Mouse (Mus musculus) heart, postnatal 4 days (tissue): ENCODE data around the gene Rgcc. TPM values are rescaled to one million over a fixed set of nuclear protein-coding genes. Genes with fewer than 3 reads are reported as not detected.

Experiments
- DNase-seq: peaks from one replicate; pipeline ENCODE4 v3.0.0; 2021
- total RNA-seq, 2 experiments: library from RNA; stranded (reverse); gene quantifications; 2 replicates each; pipeline ENCODE4 v1.2.3; 2021

The Rgcc gene
- total RNA-seq, 2 experiments from 2014 or later = 26.6 to 29.1 TPM

GRCm38 (mm10) chr14:79241057-79241570 lies 60.3 kb downstream of the Rgcc start:
- DNase-seq = no peak

GRCm38 (mm10) chr14:79239402-79239801 lies 62.0 kb downstream of the Rgcc start:
- DNase-seq = no peak

Other genes with a start within 250 kb of the Rgcc start
- gene Zfp957, start 54.3 kb downstream of the Rgcc start, total RNA-seq = not detected
- gene Naa16, start 89.1 kb upstream of the Rgcc start, total RNA-seq = 10 to 100 TPM; 14.9 to 15.0 TPM
- gene Mtrf1, start 96.1 kb upstream of the Rgcc start, total RNA-seq = 1 to 10 TPM; 4.2 to 4.8 TPM
- 10 to 100 TPM; 11.0 to 11.1 TPM for gene Kbtbd7, start 124.9 kb upstream of the Rgcc start, total RNA-seq
- 1 to 10 TPM in 1 of 2 experiments, under 1 TPM in 1; 0.95 to 1.5 TPM for gene Kbtbd6, start 150.2 kb upstream of the Rgcc start, total RNA-seq
- 10 to 100 TPM; 20.3 to 22.5 TPM for gene Elf1, start 179.5 kb upstream of the Rgcc start, total RNA-seq
- 10 to 100 TPM; 24.7 to 25.8 TPM for gene Wbp4, start 179.9 kb upstream of the Rgcc start, total RNA-seq